Mouse (Mus musculus) kidney, postnatal 10 days (tissue): ENCODE data around the gene Rnf34.

ENCODE experiments used
- DNase-seq: peaks from one replicate; pipeline ENCODE4 v3.0.0; 2021; ENCODE audit warnings: mixed read lengths

Gene Rnf34

GRCm38 (mm10) chr5:122849521-122850318 lies at the start of gene Rnf34:
Rnf34 (plus strand) TSS chr5:122850048.
- DNase-seq, result peak; percentile 99

- DNase-seq, result peak; percentile 40
Measured at GRCm38 (mm10) chr5:122800345-122801010, 49.4 kb upstream of the Rnf34 start.

GRCm38 (mm10) chr5:122801684-122802083 lies 48.2 kb upstream of the Rnf34 start:
- no peak for DNase-seq

- DNase-seq, result peak; percentile 64
Measured at GRCm38 (mm10) chr5:122802706-122803105, 47.1 kb upstream of the Rnf34 start.

GRCm38 (mm10) chr5:122805503-122805902 lies 44.3 kb upstream of the Rnf34 start:
- DNase-seq, result no peak

GRCm38 (mm10) chr5:122811364-122812079 lies 38.3 kb upstream of the Rnf34 start:
- peak; percentile 81 for DNase-seq

GRCm38 (mm10) chr5:122812699-122813098 lies 37.1 kb upstream of the Rnf34 start:
- DNase-seq, result no peak

- peak; percentile 95 for DNase-seq
Measured at GRCm38 (mm10) chr5:122820777-122821523, 28.9 kb upstream of the Rnf34 start, which contains the start of gene Anapc5. Anapc5 (minus strand) TSS chr5:122821339.

- DNase-seq, result no peak
Measured at GRCm38 (mm10) chr5:122821524-122821885, 28.3 kb upstream of the Rnf34 start.

GRCm38 (mm10) chr5:122822441-122822840 lies 27.4 kb upstream of the Rnf34 start:
- no peak for DNase-seq

- DNase-seq, result no peak
Measured at GRCm38 (mm10) chr5:122823976-122824375, 25.9 kb upstream of the Rnf34 start.

- DNase-seq, result no peak
Measured at GRCm38 (mm10) chr5:122824450-122824849, 25.4 kb upstream of the Rnf34 start.

- no peak for DNase-seq
Measured at GRCm38 (mm10) chr5:122825099-122825498, 24.7 kb upstream of the Rnf34 start.

GRCm38 (mm10) chr5:122832536-122832935 lies 17.3 kb upstream of the Rnf34 start:
- no peak for DNase-seq

- no peak for DNase-seq
Measured at GRCm38 (mm10) chr5:122832996-122833395, 16.9 kb upstream of the Rnf34 start.

- no peak for DNase-seq
Measured at GRCm38 (mm10) chr5:122841126-122841525, 8.7 kb upstream of the Rnf34 start.

GRCm38 (mm10) chr5:122843799-122844198 lies 6.0 kb upstream of the Rnf34 start:
- no peak for DNase-seq

GRCm38 (mm10) chr5:122850319-122851002 lies 613 bp downstream of the Rnf34 start:
- DNase-seq, result no peak

- no peak for DNase-seq
Measured at GRCm38 (mm10) chr5:122852611-122853010, 2.8 kb downstream of the Rnf34 start.

- DNase-seq, result no peak
Measured at GRCm38 (mm10) chr5:122855858-122856257, 6.0 kb downstream of the Rnf34 start.

GRCm38 (mm10) chr5:122863053-122863452 lies 13.2 kb downstream of the Rnf34 start:
- no peak for DNase-seq

- DNase-seq, result no peak
Measured at GRCm38 (mm10) chr5:122872626-122873025, 22.8 kb downstream of the Rnf34 start.
